Mouse (Mus musculus) CH12.LX (cell line): ENCODE results near the gene Sgo2a. TPM values are rescaled to one million over a fixed set of nuclear protein-coding genes. Genes with fewer than 3 reads are reported as not detected.

Experiments
- DNase-seq: peaks from one replicate; pipeline ENCODE4 v3.0.0-alpha.2; 2013; ENCODE audit errors: extremely low read depth
- H3K27ac ChIP-seq: 2 replicates; pipeline ENCODE4 v1.5.1; 2012; ENCODE audit warnings: low read depth, mild to moderate bottlenecking, control low read depth, moderate library complexity; ENCODE audit not compliant: insufficient read depth
- H3K27me3 ChIP-seq: replicated peaks from 2 replicates; pipeline ENCODE3; 2012; ENCODE audit warnings: inconsistent platforms
- H3K36me3 ChIP-seq, 2 experiments: replicated peaks in 1 of 2; 2 replicates each; pipeline versions ENCODE3 to v1.6.1; 2012; ENCODE audit warnings: inconsistent platforms in 1 of 2, low read length in 1 of 2, mild to moderate bottlenecking in 1 of 2, mixed read lengths in 1 of 2, moderate library complexity in 1 of 2; ENCODE audit not compliant: control insufficient read depth in 1 of 2, insufficient read depth in 1 of 2
- H3K4me1 ChIP-seq, 2 experiments: 2 replicates each; pipeline ENCODE4 v1.6.1; 2012; ENCODE audit warnings: inconsistent platforms in 1 of 2, moderate library complexity in 1 of 2; ENCODE audit not compliant: insufficient read depth in 2 of 2, control insufficient read depth in 1 of 2
- H3K4me2 ChIP-seq: 2 replicates; pipeline ENCODE4 v1.6.1; 2012; ENCODE audit warnings: low read depth, mild to moderate bottlenecking, control low read depth; ENCODE audit not compliant: poor library complexity, insufficient read depth, severe bottlenecking
- H3K4me3 ChIP-seq, 3 experiments: fragments of 150-350 bp in 1 of 3; sonication (generic) in 1 of 3; replicated peaks in 1 of 3; 2 replicates each; pipeline versions ENCODE3 to v1.5.1; 2011 to 2012; ENCODE audit warnings: low read depth in 2 of 3, low read length in 2 of 3, mild to moderate bottlenecking in 2 of 3, moderate library complexity in 2 of 3, control low read depth in 1 of 3, improper control_type of control experiment in 1 of 3, inconsistent platforms in 1 of 3, mixed read lengths in 1 of 3; ENCODE audit not compliant: poor library complexity in 1 of 3
- H3K79me2 ChIP-seq: replicated peaks from 2 replicates; pipeline ENCODE4 v1.6.1; 2012; ENCODE audit warnings: mild to moderate bottlenecking, moderate library complexity; ENCODE audit not compliant: control insufficient read depth, poor library complexity, insufficient read depth, severe bottlenecking; ENCODE audit errors: extremely low read depth
- H3K9ac ChIP-seq: 2 replicates; pipeline ENCODE4 v1.6.1; 2012; ENCODE audit warnings: low read depth, mild to moderate bottlenecking, control low read depth, moderate library complexity; ENCODE audit not compliant: insufficient read depth
- H3K9me3 ChIP-seq: replicated peaks from 2 replicates; pipeline ENCODE3; 2012; ENCODE audit warnings: low read length, inconsistent platforms, mixed read lengths
- BHLHE40 ChIP-seq: IDR thresholded peaks from 2 replicates; pipeline ENCODE4 v1.6.1; 2011; ENCODE audit warnings: mild to moderate bottlenecking, low read depth, low read length, improper control_type of control experiment
- CHD1 ChIP-seq: IDR thresholded peaks from 2 replicates; pipeline ENCODE4 v1.6.1; 2012; ENCODE audit warnings: low read depth, low read length, improper control_type of control experiment, inconsistent platforms
- CHD2 ChIP-seq: IDR thresholded peaks from 2 replicates; pipeline ENCODE4 v1.6.1; 2011; ENCODE audit warnings: low read length, improper control_type of control experiment
- CTCF ChIP-seq, 2 experiments: IDR thresholded peaks in 1 of 2; conservative IDR thresholded peaks in 1 of 2; 2 replicates each; pipeline ENCODE4 v1.5.1; 2011 to 2012; ENCODE audit warnings: low read depth in 2 of 2, low read length in 2 of 2, improper control_type of control experiment in 1 of 2, inconsistent platforms in 1 of 2, mild to moderate bottlenecking in 1 of 2, moderate library complexity in 1 of 2
- E2F4 ChIP-seq: IDR thresholded peaks from 2 replicates; pipeline ENCODE4 v1.6.1; 2011; ENCODE audit warnings: low read depth, low read length, improper control_type of control experiment; ENCODE audit not compliant: insufficient replicate concordance
- ELF1 ChIP-seq: IDR thresholded peaks from 2 replicates; pipeline ENCODE4 v1.6.1; 2014; ENCODE audit warnings: low read depth, mild to moderate bottlenecking, inconsistent platforms, low read length, improper control_type of control experiment
- EP300 ChIP-seq: IDR thresholded peaks from 2 replicates; pipeline ENCODE4 v1.6.1; 2011; ENCODE audit warnings: low read length, improper control_type of control experiment
- ETS1 ChIP-seq: conservative IDR thresholded peaks from 2 replicates; pipeline ENCODE4 v1.6.1; 2012; ENCODE audit warnings: low read depth, mild to moderate bottlenecking, inconsistent platforms, low read length, improper control_type of control experiment, moderate library complexity
- GABPA ChIP-seq: IDR thresholded peaks from 2 replicates; pipeline ENCODE4 v1.6.1; 2012; ENCODE audit warnings: low read depth, low read length, improper control_type of control experiment, inconsistent platforms; ENCODE audit not compliant: insufficient replicate concordance
- HCFC1 ChIP-seq: IDR thresholded peaks from 2 replicates; pipeline ENCODE4 v1.6.1; 2012; ENCODE audit warnings: low read depth, mild to moderate bottlenecking, inconsistent platforms, low read length, improper control_type of control experiment
- IRF4 ChIP-seq: IDR thresholded peaks from 2 replicates; pipeline ENCODE4 v1.6.1; 2014; ENCODE audit warnings: low read depth, mild to moderate bottlenecking, inconsistent platforms, low read length, improper control_type of control experiment
- JUN ChIP-seq: IDR thresholded peaks from 2 replicates; pipeline ENCODE4 v1.6.1; 2011; ENCODE audit warnings: low read depth, mild to moderate bottlenecking, low read length, improper control_type of control experiment, moderate library complexity; ENCODE audit not compliant: insufficient read depth
- JUND ChIP-seq: conservative IDR thresholded peaks from 2 replicates; pipeline ENCODE4 v1.6.1; 2011; ENCODE audit warnings: low read depth, low read length, improper control_type of control experiment
- MAFK ChIP-seq: IDR thresholded peaks from 2 replicates; pipeline ENCODE4 v1.6.1; 2011; ENCODE audit warnings: low read length, improper control_type of control experiment; ENCODE audit not compliant: insufficient replicate concordance
- MAX ChIP-seq: IDR thresholded peaks from 2 replicates; pipeline ENCODE4 v1.6.1; 2011; ENCODE audit warnings: low read length, improper control_type of control experiment
- MEF2A ChIP-seq: IDR thresholded peaks from 2 replicates; pipeline ENCODE4 v1.6.1; 2014; ENCODE audit warnings: low read depth, mild to moderate bottlenecking, inconsistent platforms, low read length, improper control_type of control experiment, borderline replicate concordance
- MXI1 ChIP-seq: IDR thresholded peaks from 2 replicates; pipeline ENCODE4 v1.6.1; 2011; ENCODE audit warnings: mild to moderate bottlenecking, low read depth, low read length, improper control_type of control experiment
- NRF1 ChIP-seq: IDR thresholded peaks from 2 replicates; pipeline ENCODE4 v1.6.1; 2014; ENCODE audit warnings: low read depth, mild to moderate bottlenecking, inconsistent platforms, low read length, improper control_type of control experiment, moderate library complexity
- PAX5 ChIP-seq: IDR thresholded peaks from 2 replicates; pipeline ENCODE4 v1.6.1; 2012; ENCODE audit warnings: low read length, inconsistent platforms, mixed read lengths
- POLR2A ChIP-seq: IDR thresholded peaks from 2 replicates; pipeline ENCODE4 v1.6.1; 2011; ENCODE audit warnings: low read depth, mild to moderate bottlenecking, improper control_type of control experiment, low read length
- RCOR1 ChIP-seq: conservative IDR thresholded peaks from 2 replicates; pipeline ENCODE4 v1.6.1; 2012; ENCODE audit warnings: low read depth, mild to moderate bottlenecking, inconsistent platforms, low read length, improper control_type of control experiment
- SIN3A ChIP-seq: IDR thresholded peaks from 2 replicates; pipeline ENCODE4 v1.6.1; 2012; ENCODE audit warnings: low read length, improper control_type of control experiment, inconsistent platforms
- SMC3 ChIP-seq: IDR thresholded peaks from 2 replicates; pipeline ENCODE4 v1.6.1; 2011; ENCODE audit warnings: low read depth, low read length, improper control_type of control experiment
- TCF12 ChIP-seq: IDR thresholded peaks from 2 replicates; pipeline ENCODE4 v1.6.1; 2014; ENCODE audit warnings: low read depth, mild to moderate bottlenecking, inconsistent platforms, low read length, improper control_type of control experiment
- USF2 ChIP-seq: conservative IDR thresholded peaks from 2 replicates; pipeline ENCODE4 v1.6.1; 2011; ENCODE audit warnings: low read depth, low read length, improper control_type of control experiment
- ZC3H11A ChIP-seq: IDR thresholded peaks from 2 replicates; pipeline ENCODE4 v1.6.1; 2012; ENCODE audit warnings: low read depth, mild to moderate bottlenecking, inconsistent platforms, low read length, improper control_type of control experiment
- ZKSCAN1 ChIP-seq: IDR thresholded peaks from 2 replicates; pipeline ENCODE4 v1.6.1; 2012; ENCODE audit warnings: low read depth, inconsistent platforms, low read length, improper control_type of control experiment, borderline replicate concordance
- ZNF384 ChIP-seq: IDR thresholded peaks from 2 replicates; pipeline ENCODE4 v1.6.1; 2012; ENCODE audit warnings: low read depth, low read length, improper control_type of control experiment, inconsistent platforms
- dilution Hi-C: fragments of 300-500 bp; cut with MboI; formaldehyde crosslinking; loops from 2 replicates; pipeline ENCODE4 v1.14.3; 2020; ENCODE audit warnings: low sequenced_read_pairs; ENCODE audit not compliant: extremely low pct_unique_long_range_greater_than_20kb, extremely low pct_ligation_motif_present
- in situ Hi-C: fragments of 300-500 bp; cut with MboI; formaldehyde crosslinking; loops from 3 replicates; pipeline ENCODE4 v1.14.3; 2019; ENCODE audit warnings: low sequenced_read_pairs, low pct_ligation_motif_present, low pct_unique_long_range_greater_than_20kb, mixed read lengths
- polyA plus RNA-seq: library from polyadenylated mRNA; unstranded; fragments of >175 nt; gene quantifications from 2 replicates; pipeline ENCODE4 v1.2.1, GENCODE M21; 2012; ENCODE audit warnings: low read depth; ENCODE audit not compliant: insufficient read length
- total RNA-seq, 2 experiments: library from RNA; depleted of rRNA; stranded (reverse); fragments of 300-350 nt in 1 of 2; fragments of >200 nt in 1 of 2; gene quantifications; 2 replicates each; pipeline ENCODE4 v1.2.3; 2012 to 2014

The Sgo2a gene
- total and polyA plus RNA-seq, 3 experiments, result 14.4 to 24.2 (median 15.1) TPM

- TF ChIP-seq JUND (0 out of 2 replicates have a peak, but pooled peaks have one; percentile 9), BHLHE40 (no peak), MEF2A (no peak), CHD1 (no peak), NRF1 (0 out of 2 replicates have a peak, but pooled peaks have one; percentile 16), MAFK (no peak), ZC3H11A (peak; percentile 89), HCFC1 (no peak), GABPA (no peak), SIN3A (no peak), ELF1 (no peak), ZKSCAN1 (no peak)
Measured at GRCm38 (mm10) chr1:57949195-57949594, 46.6 kb upstream of the Sgo2a start (continued).

GRCm38 (mm10) chr1:57949716-57950115, 46.1 kb upstream of the Sgo2a start:
- no peak for TF ChIP-seq JUN
- Histone ChIP-seq H3K4me1 (peaks cover 0 to 16% of the 10 kb centered on the region in 2 experiments; a peak in 3 of 4 replicates), H3K9ac (no peak overlapping the region), H3K4me2 (no peak overlapping the region), H3K4me3 (no peak overlapping the region), H3K79me2 (no peaks in the 10 kb centered on the region), H3K9me3 (no peaks in the 10 kb centered on the region), H3K27me3 (no peaks in the 10 kb centered on the region), H3K36me3 (peaks cover 2 to 8% of the 10 kb centered on the region in 2 experiments), H3K27ac (no peak overlapping the region)
- in situ Hi-C loops (loop anchor here (10.0 kb wide), 1 partner anchor 525 kb away; no protein-coding TSS in a partner anchor), dilution Hi-C loops (no loop called here)
- DNase-seq, result no peak

- in situ Hi-C loops (no loop called here), dilution Hi-C loops (no loop called here)
- Histone ChIP-seq H3K9me3 (no peaks in the 10 kb centered on the region), H3K4me3 (no peak overlapping the region), H3K4me2 (no peak overlapping the region), H3K36me3 (peaks cover 11 to 33% of the 10 kb centered on the region in 2 experiments), H3K27me3 (no peaks in the 10 kb centered on the region), H3K4me1 (peaks cover 0 to 16% of the 10 kb centered on the region in 2 experiments; a peak in 3 of 4 replicates), H3K9ac (no peak overlapping the region), H3K27ac (no peak overlapping the region), H3K79me2 (no peaks in the 10 kb centered on the region)
- TF ChIP-seq PAX5, result no peak
- no peak for TF ChIP-seq HCFC1
- no peak for TF ChIP-seq SMC3
- TF ChIP-seq JUN, result peak; percentile 43; the same call in 1 of the 2 replicates
- TF ChIP-seq IRF4, result no peak
- no peak for TF ChIP-seq TCF12
- no peak for TF ChIP-seq RCOR1
- TF ChIP-seq USF2, result no peak
- TF ChIP-seq SIN3A, result no peak
- no peak for TF ChIP-seq ZNF384
- TF ChIP-seq CTCF (conservative IDR thresholded peaks at IDR 0.05 in 1 of 2, IDR thresholded peaks at IDR 0.05 in 1 of 2; ENCODE audit: low read depth in 2 of 2, low read length in 2 of 2), result no peak
- TF ChIP-seq CHD1, result no peak
- TF ChIP-seq CHD2, result no peak
- peak; percentile 61 for TF ChIP-seq EP300
- no peak for TF ChIP-seq E2F4
- TF ChIP-seq ZKSCAN1, result no peak
- TF ChIP-seq ZC3H11A, result no peak
- peak; percentile 72 for TF ChIP-seq ETS1
- TF ChIP-seq MAX, result no peak
- TF ChIP-seq MXI1, result no peak
- TF ChIP-seq POLR2A, result no peak
- peak; percentile 42; the same call in 1 of the 2 replicates for TF ChIP-seq JUND
- DNase-seq, result no peak
Measured at GRCm38 (mm10) chr1:57952509-57952908, 43.3 kb upstream of the Sgo2a start.
